Mouse (Mus musculus): ENCODE measurements around the gene Dusp28. TPM values are rescaled to one million over a fixed set of nuclear protein-coding genes. Genes with fewer than 3 reads are reported as not detected.

Gene Dusp28
- polyA plus RNA-seq, 2 experiments from 2014 or later, result 4.3 TPM

DNA sequence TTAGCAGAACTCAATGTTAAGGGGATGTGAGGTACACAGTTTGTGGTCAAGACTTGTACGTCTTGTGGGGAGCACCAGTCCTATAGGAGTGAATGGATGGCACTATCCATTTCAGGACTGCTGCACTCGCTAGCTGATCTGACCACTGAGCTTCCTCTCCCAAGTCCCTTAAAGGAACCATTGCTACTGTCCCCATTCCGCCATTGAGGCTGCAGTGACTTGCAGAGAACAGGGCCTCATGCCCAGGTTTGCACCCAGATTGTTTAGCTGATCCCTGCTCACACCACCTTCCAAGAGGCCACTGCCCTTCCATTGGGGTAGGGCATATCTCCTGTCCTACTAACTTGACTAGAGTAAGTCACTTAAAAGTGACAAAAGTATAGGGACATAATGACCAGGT, 1.9 kb downstream of the Dusp28 start:
- ATAC-seq, result no peak

DNA sequence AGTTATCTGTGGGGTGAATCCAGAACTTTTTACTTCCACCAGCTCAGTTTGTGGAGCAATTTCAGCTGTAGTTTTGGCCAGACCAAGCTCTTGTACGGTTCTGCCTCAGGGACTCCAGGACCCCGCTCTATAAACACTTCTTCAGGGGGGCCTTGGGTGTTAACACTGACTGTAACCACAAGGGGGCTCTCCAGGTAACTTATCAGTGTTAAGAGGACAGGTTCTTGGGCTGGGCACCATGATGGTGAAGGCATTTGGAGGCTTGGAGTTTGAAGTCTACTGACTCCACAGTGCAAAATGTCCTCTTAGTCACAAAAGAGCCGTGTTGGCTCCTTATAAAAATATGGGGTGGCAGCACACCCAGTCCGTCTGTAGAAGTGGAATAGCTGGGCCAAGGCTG, 2.3 kb downstream of the Dusp28 start:
- no peak for ATAC-seq

DNA sequence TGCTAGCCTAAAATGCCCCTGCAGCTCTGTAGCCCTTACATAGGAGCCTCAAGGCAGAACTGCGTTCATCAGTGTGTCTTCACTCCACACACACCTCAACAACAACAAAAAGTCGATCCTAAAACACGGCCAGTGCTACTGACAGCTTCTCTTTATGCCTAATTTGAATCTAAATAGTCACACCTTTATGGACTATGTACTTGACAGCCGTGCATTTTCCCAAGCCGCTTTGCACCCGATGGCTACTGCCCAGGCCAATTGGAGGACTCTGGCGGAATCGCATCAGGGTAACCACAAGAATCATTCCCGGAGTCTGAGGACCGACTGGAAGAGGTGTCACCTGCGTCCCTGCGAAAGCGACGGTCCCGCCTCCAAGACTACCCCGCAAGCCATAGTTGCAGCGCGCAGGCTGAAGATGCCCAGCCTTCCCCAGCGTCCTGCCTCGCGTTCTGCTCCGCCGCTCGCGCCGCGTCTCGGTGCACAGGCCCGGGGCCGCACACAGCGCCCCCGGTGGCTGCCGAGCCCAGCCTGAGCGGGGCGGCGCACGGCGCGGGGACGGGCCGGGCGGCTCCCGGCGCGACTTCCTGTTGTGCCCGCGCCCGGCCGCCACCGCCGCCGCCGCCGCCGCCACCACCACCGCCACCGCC, 3.6 kb downstream of the Dusp28 start, which contains the start of gene Rnpepl1:
Rnpepl1 (plus strand) TSS at position 545 of the 647 bp plus-strand sequence.
- peak; percentile 50 for ATAC-seq

DNA sequence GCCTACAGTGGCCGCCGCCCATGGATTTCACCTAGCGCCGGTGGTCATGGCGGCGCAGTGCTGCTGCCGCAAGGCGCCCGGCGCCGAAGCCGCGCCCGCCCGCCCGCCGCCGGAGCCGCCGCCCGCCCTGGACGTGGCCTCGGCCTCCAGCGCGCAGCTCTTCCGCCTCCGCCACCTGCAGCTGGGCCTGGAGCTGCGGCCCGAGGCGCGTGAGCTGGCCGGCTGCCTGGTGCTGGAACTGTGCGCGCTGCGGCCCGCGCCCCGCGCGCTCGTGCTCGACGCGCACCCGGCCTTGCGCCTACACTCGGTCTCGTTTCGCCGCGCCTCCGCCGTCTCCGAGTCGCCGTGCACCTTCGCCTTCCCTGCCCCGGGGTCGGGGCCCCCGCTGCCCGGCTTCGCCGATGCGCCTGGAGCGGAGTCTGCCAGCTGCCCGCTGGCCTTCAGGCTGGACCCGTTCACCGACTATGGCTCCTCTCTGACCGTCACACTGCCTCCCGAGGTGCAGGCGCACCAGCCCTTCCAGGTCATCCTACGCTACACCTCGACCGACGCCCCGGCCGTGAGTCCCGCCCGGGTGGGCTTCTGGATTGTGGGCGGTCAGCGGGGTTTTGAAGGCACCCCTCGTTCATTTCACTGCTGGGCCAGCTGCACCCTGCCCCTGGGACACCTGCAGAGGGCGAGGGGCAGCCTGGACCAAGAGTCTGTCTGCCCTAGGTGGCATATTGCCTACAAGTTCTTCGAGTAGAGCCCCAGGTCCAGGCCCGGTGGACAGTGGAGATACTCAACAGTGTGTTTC, 4.3 kb downstream of the Dusp28 start:
- ATAC-seq, result no peak

DNA sequence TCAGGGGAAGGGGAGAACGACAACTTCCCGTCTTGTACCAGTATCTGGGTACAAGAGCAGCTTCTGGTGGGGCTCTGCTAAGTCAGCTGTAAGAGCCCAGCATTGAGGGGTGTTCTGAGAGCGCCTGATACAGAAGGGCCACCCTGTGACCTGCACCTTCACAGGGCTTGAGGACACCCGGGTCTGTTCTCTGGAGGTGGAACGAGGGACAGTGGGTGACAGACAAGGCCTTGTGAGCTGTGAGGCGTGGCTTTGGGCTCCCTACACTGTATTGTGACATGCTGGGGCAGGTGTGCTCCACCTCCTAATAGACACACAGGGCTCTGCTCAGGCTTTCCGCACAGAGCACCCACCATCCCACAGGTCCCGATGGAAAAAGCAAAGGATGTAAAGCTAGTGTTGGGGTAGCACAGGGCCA, 4.9 kb downstream of the Dusp28 start:
- no peak for ATAC-seq

DNA sequence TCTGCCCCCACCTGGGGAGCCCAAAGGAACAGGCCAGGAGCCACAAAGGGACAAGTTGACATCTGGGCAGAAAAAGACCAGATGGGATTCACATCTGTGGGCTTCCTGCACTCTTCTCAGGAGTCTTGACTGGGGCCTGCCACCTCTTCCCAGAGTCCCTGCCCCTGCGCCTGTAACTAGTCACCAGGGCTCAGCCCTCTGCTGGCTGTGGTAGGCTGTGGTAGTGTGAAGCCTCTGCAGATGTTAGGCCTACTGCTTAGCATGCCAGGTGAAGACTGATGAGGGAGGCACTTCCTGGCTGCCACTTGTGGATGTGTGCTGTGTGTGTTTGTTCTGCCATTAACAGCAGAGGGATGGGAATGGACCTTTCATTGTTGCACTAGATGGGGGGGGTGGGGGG, 5.5 kb downstream of the Dusp28 start:
- ATAC-seq, result peak; percentile 21

DNA sequence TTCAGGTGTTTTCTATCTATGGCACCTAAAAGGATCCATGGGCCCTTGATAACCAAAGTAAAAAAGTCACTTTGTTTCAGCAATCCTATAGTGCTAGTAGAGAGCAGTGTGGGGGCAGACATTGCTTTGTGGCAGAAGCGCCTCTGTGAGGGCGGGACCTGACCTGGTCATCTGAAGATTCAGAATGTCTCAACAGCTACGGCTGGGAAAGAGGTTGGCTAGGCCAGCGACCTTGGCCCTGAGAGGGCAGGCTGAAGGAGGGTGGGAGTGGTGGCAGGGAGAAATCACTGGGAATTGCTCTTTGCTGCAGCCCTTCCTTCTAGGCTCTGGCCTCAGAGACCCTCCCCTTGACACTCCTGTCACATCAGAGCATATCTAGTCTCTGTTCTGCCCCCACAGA, 7.5 kb downstream of the Dusp28 start:
- ATAC-seq, result no peak

DNA sequence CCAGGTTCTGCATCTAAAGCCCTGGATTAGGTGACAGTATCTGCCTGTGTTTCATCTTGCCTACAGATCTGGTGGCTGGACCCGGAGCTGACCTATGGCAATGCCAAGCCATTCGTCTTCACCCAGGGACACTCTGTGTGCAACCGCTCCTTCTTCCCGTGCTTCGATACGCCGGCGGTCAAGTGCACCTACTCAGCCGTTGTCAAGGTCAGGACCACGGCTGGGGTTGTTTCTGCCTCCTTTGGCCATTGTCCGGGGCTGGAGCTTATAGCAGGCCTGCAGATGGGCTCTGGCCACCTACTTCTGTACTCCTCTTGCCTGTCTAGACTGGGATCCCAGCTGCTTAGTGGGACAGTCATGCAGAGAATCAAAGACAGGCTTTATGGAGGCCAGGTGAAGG, 8.2 kb downstream of the Dusp28 start:
- ATAC-seq, result no peak

DNA sequence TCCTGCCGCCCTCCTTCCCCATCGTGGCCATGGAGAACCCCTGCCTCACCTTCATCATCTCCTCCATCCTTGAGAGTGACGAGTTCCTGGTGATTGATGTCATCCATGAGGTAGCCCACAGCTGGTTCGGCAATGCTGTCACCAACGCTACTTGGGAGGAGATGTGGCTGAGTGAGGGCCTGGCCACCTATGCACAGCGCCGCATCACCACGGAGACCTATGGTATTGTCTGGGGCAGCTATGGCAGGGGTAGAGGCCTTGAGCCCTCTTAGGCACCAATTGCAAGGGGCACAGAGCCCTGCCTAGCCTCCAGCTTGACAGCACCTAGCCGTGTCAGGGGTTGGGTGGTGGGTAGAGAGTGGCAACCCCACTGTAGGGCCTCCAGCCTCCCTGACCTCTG, 9.9 kb downstream of the Dusp28 start:
- ATAC-seq, result no peak

DNA sequence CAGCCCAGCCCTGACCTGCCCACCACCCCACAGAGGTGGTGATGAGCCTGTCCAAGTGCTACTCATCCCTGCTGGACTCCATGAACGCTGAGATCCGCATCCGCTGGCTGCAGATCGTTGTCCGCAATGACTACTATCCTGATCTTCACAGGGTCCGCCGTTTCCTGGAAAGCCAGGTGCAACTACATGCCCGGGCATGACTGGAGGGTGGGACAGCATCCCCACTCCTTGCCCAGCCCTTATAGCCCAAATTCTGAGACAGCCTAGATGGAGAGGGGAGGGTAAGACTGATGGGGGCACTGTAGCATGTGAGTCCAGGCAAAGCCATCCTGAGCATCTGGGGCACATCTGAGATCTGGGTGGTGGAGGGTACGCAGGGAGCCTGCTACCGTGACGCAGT, 12.4 kb downstream of the Dusp28 start:
- no peak for ATAC-seq

DNA sequence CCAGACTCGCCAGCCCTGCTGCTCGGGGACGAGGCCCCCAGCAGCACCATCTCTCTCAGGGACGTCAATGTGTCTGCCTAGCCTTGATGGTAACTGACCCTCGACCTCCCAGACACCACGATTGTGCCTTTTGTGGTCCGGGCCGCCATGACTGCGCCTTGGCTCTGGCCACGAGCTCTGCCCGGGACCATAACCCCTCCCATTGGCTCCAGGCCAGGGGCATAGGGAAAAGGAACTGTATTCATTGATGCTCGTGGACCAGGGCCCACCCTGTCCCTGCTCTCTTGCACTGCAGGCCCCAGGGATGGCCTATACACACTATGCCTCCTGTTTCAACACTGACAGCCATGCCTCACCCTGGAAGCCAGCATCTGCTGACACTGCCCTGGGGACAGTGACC, 13.0 kb downstream of the Dusp28 start:
- ATAC-seq, result no peak

DNA sequence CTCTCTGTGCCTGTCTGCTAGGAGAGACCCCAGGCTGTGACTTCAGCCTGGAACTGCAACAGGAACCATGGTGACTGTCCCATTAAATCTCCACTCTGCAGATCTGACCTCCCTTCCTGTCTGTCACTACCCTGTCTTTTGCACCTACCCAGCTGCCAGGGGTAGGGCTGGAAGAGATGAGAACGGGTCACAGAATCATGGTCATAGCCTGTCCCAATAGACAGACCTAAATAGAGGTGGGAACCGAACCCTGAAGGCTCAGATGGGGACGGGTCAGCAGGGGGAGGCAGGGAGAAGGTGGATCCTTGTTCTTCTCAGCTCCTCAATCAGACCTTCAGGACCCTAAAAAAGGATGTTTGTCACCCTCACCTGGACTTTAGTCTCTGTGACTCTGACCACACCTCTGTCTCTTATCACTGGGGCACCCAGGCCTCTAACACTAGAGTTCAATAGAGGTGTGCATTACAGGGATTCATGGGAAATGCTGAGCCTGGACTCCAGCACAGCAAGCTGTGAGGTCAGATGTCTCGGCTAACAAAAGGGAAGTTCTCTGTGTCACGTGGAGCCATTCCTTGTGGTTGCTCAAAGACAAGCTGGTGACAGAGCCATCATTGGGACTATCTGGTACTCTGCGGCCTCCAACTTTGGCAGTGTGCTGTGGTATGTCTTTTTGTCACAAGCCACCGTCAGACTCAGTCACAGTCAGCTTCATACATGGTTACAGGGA, 13.9 kb downstream of the Dusp28 start:
- ATAC-seq, result no peak

DNA sequence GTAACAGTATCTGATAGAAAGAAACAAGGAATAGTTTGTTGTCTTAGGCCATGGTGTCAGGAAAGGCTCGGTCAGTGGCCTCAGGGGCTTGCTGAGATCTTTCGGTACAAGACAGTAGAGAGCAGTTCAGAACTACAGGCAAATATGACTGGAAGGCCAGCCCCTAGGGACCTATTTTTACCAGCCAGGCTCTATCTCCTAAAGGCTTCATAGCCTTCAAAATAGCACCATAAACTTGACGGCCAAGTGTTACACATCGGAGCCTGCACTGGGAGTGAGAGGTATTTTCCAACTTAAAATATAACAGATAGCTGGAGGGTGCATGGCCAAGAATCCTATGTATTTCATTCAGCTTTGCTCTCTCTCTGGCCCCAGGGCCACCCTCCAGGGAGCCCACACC, 14.7 kb downstream of the Dusp28 start:
- no peak for ATAC-seq

DNA sequence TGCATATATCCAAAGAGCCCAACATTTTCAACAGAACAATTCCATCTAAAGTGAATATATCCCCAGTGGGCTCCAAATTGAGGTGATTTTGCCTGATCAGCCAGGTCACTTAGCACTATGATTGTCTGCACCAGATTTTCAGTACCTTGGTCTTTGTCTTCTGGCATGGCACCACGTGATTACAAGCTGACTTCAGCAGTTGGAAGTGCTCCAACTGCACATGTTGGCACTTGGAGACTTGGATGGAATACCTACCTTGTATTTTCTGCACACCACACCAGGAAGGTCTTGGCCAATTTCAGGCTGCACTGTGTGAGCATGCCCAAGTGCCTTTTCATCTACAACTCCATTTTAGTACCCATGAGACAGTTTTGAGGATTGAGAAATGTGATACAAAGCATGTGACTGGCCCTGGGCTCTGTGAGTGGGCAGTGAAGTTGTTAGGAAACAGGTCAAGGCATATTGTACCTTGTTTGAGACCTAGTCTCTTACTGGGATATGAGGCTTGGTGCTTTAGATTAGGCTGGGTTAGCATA, 23.5 kb downstream of the Dusp28 start:
- ATAC-seq, result no peak

DNA sequence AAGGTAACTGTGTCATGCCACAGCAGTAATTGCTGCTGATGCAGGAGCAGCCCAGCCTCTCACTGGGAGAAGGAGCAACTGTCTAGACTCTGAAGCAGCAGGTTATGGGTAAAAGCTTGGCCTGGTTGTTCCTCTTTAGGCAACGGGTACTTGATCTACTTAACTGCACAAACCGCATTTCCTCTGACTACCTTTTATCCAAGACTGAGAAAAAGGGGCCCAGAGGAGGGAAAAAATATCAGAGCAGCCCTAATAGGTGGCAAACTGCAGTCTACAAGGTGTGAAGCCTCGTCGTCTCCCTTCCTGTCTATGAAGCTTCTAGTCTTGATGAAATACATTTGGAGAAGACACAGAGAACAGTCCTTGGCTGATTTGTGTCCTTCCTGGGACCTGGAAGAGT, 26.8 kb downstream of the Dusp28 start:
- no peak for ATAC-seq

DNA sequence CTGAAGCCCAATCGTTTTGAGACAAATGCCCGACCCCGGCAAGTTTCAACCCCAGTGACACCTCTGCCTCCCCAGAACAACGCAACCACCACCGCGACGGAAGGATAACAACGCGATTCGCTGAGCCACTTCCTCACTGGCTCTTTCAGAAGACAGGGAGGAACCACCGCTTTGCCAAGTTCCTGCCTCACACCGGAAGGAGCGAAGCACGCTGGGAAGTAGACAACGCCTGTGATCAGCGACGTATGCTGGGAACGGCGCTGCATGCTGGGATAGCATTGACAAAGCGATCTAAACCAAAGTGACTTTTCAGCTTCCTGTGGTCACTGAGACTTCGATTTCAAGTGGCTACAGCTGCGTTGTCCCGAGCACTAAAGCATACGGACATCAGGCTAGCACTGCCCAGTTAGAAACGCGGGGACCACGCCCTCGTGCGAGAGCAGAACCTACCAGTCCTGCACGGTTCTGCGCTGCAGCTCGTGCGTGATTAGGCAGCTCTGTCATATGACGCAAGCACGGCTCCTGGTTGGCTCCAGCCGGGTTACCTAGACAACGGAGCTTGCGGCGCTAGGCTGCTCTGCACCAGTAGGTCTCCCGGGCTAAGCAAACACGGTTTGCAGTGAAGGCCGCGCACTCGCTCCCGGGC, 27.5 kb downstream of the Dusp28 start, which contains the start of gene Capn10:
Capn10 (plus strand) TSS at position 195 of the 646 bp plus-strand sequence.
- peak; percentile 96 for ATAC-seq

DNA sequence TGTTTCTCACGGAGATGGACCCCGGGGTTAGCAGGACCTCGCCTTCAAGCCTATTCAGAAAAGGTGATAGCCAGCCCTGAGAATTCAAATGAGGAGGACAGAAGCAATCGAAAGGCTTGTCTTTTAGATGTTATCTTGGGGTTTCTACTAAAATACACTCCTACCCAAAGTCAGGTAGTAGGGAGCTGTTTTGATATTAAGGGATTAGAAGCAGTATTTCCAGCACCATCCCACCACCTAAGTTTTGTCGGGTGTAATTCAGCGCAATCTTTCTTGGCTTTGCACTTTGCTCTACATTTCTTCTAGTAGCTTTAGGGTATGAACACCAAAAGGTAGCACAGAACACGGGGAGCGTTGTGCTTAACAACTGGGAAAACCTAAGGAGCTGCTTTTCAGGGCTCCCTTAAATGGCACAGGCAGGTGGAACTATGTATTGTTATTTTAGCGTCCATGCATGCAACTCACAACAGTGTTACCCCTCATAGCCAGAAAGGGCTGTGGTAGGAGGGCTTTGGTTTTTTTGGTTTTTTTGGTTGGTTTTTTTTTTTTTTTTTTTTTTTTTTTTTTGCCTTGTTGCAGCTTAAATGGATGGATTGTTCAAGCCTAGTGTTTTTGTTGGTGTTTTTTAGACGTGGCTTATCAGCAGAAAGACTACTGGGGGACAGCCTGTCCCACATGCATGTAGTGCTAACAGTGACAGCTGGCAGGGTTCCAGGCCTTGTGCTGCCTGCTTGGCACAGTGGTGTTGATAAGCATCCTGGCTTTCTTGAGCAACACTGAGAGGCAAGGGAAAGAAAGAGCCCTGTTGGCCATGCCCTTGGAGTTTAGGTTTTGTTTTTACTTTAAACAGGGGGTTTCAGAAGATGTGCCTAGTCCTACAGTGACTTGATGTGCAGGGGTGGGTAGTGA, 28.5 kb downstream of the Dusp28 start:
- no peak for ATAC-seq

DNA sequence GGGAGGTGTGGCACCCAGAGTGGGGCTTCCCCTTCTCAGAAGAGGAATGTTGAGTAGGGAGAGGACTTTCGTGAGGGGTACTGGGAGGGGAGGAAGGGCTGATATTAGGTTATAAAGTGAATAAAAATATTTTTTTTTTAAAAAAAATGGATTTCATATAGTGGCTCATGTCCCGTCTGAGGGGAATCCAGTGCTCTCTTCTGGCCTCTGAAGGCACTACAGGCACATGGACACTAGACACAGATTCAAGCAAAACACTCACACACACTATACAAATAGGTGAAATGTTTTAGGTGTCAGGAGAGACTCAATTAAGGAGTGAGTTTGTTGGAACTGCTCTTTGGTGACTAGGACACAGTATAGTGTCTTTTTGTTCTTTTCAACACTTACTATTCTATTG, 29.2 kb downstream of the Dusp28 start:
- ATAC-seq, result no peak

DNA sequence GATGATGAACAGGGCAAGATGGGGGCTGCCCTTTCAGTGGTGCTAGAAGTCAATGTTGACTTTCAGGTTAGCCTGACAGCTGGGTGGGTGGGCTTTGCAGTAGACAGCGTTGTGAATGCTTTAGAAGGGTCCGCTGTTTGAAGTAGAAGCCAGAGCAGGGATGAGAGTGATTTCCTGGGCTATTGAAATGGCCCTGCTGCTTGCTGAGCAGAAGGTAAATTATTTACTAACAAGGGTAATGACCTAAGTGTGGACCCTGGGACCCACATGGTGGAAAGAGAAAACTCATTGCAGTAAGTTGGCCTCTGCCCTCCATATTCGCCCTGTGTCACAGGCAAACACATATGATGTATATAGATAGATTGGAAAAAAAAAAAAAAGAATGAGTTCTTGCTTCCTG, 29.7 kb downstream of the Dusp28 start:
- ATAC-seq, result no peak

DNA sequence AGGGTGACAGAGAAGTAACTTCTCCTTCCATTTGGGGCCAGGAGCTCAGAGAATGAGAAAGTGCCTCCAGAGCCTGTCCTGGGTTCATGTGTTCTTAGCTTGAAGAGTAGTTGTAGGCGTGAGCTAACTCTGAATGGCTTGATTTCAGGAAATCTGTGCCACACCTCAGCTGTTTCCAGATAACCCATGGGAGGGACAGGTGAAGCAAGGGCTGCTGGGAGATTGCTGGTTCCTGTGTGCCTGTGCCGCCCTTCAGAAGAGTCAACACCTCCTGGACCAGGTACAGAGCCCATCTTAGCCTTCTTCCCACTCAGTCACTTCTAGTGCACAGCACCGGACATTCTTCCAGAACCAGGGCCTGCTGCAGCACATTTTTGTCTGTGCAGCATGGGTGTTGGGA, 31.0 kb downstream of the Dusp28 start:
- no peak for ATAC-seq

DNA sequence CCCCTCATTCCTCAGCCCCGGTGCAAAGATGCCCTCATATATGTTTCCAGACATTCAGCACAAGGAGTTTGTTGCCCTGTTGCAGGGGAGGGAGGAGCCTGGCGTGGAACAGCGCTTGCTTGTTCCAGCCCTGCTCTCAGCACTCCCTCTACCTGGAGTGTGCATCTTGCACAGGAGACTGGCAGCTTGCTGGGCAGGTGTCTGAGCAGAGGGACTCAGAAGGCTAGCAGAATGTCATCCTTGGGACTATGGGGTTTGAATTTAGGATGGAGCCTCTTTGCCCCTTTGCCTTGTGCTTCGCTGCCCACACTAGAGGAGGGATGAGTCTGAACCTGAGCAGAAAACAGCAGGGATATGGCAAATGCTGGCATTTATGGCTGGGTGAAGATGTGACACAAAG, 33.0 kb downstream of the Dusp28 start:
- no peak for ATAC-seq

Data from activated CD4-positive, CD25-positive, alpha-beta regulatory T cell, adult 4 months (primary cell).